Mouse (Mus musculus) lung, postnatal 4 days (tissue): Measurements from ENCODE around the gene Efs.
A peak's percentile ranks its signal among the peaks of the same experiment; 100 is the strongest.

ENCODE experiments used
- DNase-seq, 2 experiments: peaks; one replicate each; pipeline ENCODE4 v3.0.0; 2021

Gene Efs

DNA sequence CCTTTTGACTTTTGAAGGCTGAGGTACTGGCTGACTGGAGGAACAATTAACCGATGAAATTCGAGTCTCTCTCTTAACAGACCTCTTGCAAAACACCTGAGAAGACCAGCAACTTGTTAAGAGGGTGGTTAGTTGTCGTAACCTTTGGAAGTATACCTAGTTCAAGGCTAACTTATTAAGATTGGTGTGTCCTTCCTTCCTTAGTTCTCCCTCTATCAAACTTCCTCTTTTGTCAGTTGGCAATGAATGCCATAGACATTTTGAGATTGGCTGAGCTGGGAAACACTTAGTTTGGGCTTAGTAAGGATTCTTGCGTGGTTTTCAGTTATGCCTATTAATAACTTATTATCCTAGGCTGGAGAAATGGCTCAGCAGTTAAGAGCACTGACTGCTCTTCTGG is 57.9 kb downstream of the Efs start:
- no peak for DNase-seq

GRCm38 (mm10) chr14:54866936-54867335 is 59.0 kb downstream of the Efs start:
- peak in 1 of 2 experiments; percentile 24 for DNase-seq
